Comparison of ENCODE assay signal across 33 mouse cellular contexts in genomic region chr5:149485447-149485846, GRCm38 (mm10). TPM values are rescaled to one million over a fixed set of nuclear protein-coding genes. Genes with fewer than 3 reads are reported as not detected.
"Had no signal": no experiment of that assay in that cellular context is flagged by ENCODE, and none has a peak within 500 bp of the region (broad histone marks: within the 10 kb centered on the region; RNA-seq: fewer than 3 reads in every experiment).

No protein-coding gene starts in this region.

- H3K9me3 ChIP-seq: heart, embryonic 13.5 days; heart, embryonic 15.5 days; intestine, embryonic 15.5 days; limb, embryonic 15.5 days; liver, embryonic 12.5 days had no signal

- H3K4me2 ChIP-seq: heart, embryonic 11.5 days; heart, embryonic 13.5 days; heart, embryonic 15.5 days; hindbrain, embryonic 14.5 days; intestine, embryonic 15.5 days; limb, embryonic 13.5 days; limb, embryonic 15.5 days; liver, embryonic 12.5 days had no signal

- DNase-seq: gastrocnemius, postnatal 14 days; gastrocnemius, postnatal 36 days; heart, adult 2 months; heart, postnatal 14 days; heart, postnatal 36 days; kidney, adult 18-20 months; kidney, adult 8-10 months; kidney, postnatal 10 days; kidney, postnatal 25 days; kidney, postnatal 4 days; left cerebral cortex, postnatal 4 days had no signal

- H3K4me1 ChIP-seq: heart, embryonic 13.5 days; heart, embryonic 15.5 days; liver, embryonic 12.5 days had no signal

- H3K36me3 ChIP-seq: heart, embryonic 13.5 days; heart, embryonic 15.5 days; hindbrain, embryonic 10.5 days; intestine, embryonic 15.5 days; limb, embryonic 13.5 days; limb, embryonic 15.5 days; liver, embryonic 12.5 days had no signal

- H3K27ac ChIP-seq: heart, adult 2 months; heart, embryonic 13.5 days; heart, embryonic 15.5 days; hindbrain, embryonic 10.5 days; hindbrain, embryonic 14.5 days; intestine, embryonic 15.5 days; layer of hippocampus, adult 2 months; limb, embryonic 13.5 days; limb, embryonic 15.5 days; liver, embryonic 12.5 days had no signal

- H3K4me3 ChIP-seq: heart, adult 2 months; heart, embryonic 13.5 days; heart, embryonic 15.5 days; hindbrain, embryonic 10.5 days; intestine, embryonic 15.5 days; layer of hippocampus, adult 2 months; limb, embryonic 13.5 days; limb, embryonic 15.5 days; liver, embryonic 12.5 days had no signal

- H3K27me3 ChIP-seq: heart, embryonic 15.5 days; intestine, embryonic 15.5 days; limb, embryonic 13.5 days; liver, embryonic 12.5 days had no signal

- H3K9ac ChIP-seq: heart, embryonic 13.5 days; heart, embryonic 15.5 days; hindbrain, embryonic 14.5 days; intestine, embryonic 15.5 days; limb, embryonic 13.5 days; limb, embryonic 15.5 days; liver, embryonic 12.5 days had no signal

- ATAC-seq: hindbrain, embryonic 16.5 days; inflammation-experienced regulatory T-cells, adult 6 months; intestine, embryonic 15.5 days; intestine, postnatal 0 days; liver, embryonic 12.5 days had no signal

RNA-seq across cellular contexts. Expression of gene Wdr95, which starts 43.0 kb away (rescaled TPM):
- total RNA-seq: gastrocnemius, adult 18-20 months; gastrocnemius, adult 8-10 months; gastrocnemius, postnatal 14 days; heart, adult 2 months; heart, postnatal 14 days; heart, postnatal 36 days; liver, adult 2 months had no signal
- polyA plus RNA-seq: heart, embryonic 13.5 days; heart, embryonic 15.5 days; intestine, embryonic 15.5 days; intestine, postnatal 0 days; kidney, embryonic 14.5 days; kidney, embryonic 16.5 days; limb, embryonic 11.5 days; liver, adult 2 months; liver, embryonic 12.5 days had no signal

RNA-seq across cellular contexts. Expression of gene Tex26, which starts 46.0 kb away (rescaled TPM):
- total RNA-seq: gastrocnemius, adult 18-20 months; gastrocnemius, adult 8-10 months; gastrocnemius, postnatal 36 days; heart, adult 2 months; heart, postnatal 14 days; heart, postnatal 36 days; layer of hippocampus, postnatal 25 days; left cerebral cortex, postnatal 25 days; liver, adult 2 months had no signal
- polyA plus RNA-seq: gonadal fat pad, adult 2 months; heart, adult 2 months; inflammation-experienced regulatory T-cells, adult 6 months; liver, adult 2 months had no signal
